Mouse (Mus musculus) T-helper 2 cell (primary cell): Measurements from ENCODE around the gene Katnb1.

Source experiments
- in situ Hi-C: fragments of 300-600 bp; cut with MboI, MseI; formaldehyde crosslinking; loops from one replicate; pipeline ENCODE4 v1.15.1; 2025; ENCODE audit warnings: high pct_unique_total_duplicates

The Katnb1 gene

DNA sequence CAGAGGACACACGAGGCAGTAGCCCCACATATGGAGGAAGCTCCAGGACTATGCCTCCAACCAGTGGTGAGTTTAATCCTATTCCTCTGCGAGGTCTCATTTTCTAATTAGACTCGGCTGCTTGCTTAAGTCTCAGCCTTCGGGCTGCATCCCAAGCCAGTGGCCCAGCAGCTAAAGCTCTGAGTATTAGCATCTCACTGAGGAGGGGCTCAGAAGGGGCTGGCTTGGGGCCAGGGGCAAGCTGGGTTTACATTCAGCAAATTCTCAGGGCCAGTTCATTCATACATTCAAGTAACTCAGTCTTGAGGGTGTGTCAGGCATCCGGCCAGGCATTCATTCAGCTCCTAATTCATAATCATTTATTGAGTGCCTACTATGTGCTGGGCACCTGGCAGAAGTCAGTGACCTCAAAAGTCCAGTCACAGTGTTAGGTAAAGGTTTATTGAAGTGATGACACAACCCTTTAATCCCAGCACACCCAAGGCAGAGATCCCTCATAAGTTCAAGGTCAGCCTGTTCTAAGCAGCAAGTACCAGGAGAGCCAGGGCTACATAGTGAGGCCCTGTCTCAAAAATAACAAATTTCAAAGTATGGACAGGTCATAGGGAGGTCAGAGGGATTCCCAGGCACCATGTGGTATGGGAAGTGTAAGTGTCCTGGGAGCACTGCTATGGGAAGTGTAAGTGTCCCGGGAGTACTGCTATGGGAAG lies 57.5 kb downstream of the Katnb1 start:
- in situ Hi-C loops, result no loop called here

DNA sequence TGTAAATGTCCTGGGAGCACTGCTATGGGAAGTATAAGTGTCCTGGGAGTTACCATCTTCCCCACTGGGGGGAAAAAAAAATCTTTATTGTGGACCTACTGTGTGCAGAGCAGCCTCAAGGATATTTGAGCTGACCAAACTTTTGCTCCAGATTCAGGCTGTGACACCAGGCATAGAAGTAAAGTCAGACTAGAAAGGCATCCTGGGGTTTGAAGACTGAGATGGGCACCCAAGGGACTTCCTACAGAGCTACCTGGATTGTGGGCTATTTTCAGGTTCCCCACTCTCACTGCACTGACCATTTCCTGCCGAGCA lies 58.0 kb downstream of the Katnb1 start:
- in situ Hi-C loops, result no loop called here

DNA sequence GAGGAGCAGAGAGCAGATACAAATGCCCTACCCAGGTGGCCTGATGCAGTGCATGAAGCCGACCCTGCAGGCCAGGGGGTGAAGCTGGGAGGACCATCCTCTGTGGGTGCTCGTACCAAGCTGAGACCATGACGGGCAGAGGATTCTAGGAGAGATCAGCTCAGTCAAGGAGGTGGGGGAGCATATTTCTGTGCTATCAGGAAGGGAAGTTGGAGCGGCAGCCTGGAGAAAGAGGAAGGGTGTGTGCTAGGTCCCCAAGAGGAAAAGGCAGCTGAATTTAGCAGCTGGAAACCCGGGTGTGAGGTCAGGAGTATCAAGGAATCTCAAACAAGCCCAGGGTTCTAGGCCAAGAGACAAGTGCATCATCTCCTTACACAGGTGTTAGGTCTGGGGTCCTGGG lies 59.6 kb downstream of the Katnb1 start:
- in situ Hi-C loops, result no loop called here

DNA sequence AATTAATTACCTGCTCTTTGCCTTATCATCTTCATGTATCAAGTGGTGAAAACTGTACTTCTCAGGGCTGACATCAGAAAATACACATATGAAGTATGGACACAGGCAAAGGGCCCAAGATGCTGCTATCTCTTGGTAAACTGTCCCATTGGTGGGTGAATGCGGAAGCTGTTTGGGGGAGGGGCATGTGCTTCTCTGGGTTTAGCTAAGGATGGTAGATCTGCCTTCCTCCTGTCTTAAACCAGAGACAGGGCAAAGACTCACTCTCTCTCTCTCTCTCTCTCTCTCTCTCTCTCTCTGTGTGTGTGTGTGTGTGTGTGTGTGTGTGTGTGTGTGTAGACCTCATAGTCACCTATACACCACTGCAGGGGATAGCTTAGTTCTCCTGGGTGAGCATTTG lies 60.0 kb downstream of the Katnb1 start:
- in situ Hi-C loops, result no loop called here

DNA sequence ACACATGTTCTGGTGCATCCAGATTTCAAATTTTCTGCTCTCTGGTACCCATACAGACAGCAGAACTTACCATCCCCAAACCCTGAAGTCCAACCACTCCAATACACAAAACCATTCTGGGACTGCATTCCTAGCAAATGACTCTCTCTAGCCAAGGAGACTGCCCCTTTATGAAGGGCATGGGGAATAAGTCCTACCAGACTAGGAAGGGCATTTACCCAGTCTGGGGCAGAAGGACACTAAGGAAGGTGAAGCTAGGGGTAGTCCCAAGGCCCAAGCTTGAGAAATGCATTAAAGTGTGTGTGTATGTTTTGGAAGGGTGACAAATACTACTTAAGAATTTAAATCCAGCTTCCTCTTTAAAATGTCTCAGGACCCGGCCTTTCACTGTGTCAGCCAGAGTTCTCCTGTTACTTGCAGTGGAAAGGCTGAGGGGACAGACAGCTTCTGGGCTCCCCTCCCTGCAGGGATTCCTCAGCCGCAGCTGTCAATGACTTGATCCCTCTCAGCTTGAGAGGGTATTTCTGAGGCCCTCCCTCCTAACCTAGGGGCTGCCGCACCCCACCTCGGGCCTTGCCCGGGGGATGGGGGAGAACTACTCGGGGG lies 60.6 kb downstream of the Katnb1 start:
- in situ Hi-C loops, result no loop called here

DNA sequence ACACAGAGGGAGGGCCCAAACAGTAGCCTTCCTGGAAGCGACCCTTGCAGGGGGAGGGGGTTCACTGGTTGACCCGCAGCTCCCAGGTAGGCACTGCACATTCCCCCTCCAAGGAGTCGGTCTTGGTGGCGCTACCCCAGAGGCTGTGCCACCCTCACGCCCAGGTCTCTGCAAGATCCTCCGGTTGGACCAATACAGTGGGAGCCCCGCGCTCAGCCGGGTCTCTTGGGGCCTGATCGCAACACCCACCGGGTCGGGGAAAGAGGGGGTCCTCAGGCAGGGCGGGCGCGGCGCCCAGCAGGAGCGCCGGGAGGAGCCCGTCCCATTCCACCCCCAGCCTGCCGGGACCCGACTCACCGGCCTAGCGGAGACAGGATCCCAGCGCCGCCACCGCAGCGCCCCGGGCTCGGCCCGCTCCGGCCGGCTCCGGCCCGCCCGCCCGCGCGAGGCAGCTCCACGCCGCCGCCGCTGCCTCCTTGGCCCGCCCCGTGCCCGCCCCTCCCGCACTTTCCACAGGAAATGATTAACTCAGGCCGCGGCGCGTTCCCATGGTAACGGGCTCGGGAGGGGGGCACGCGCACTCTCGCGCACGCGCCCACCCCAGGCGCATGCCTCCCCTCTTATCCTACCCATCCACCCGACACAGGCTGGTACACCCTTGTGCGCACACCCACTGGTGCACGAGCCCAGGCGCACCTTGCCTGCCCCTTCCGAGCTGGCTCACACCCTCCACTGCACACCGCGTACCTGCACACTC lies 61.3 kb downstream of the Katnb1 start:
- in situ Hi-C loops, result no loop called here

DNA sequence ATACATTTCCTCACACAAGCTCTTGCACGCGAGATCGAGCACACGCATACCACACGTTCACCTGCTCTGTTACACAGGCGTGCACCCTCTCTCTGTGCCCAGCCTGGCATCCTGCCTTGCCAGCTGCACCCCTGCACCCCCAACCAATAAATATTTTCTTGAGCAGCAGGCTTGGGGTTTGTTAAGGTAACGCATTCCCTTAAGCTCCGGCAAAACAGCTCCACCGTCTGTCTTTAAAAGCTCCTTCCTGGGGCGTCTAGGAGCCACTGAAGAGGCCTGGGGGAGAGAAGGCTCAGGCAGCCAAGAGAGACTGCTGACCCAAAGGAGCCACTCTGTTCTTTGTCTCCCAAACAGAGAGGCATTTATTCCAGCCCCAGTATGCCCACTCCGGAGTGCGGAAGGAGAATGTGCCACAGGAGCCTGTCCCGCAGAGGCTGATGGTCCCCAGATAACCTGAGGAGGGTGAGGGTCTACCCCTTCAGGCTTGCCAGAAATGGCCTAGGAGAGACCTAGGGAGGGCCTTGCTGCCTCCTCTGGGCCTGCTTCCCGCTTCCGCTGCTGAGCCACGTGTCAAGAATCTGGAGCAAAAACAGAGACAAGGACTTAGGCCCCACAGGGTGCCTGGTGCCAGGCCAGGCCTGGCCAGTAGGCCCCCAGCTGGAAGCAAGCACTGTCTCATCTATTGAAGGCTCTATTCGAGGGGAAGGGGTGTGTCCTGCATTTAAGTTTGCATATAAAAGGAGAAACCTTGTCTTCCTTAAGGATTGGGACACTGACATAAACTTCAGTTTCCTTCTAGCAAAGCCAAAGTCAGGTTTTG lies 62.2 kb downstream of the Katnb1 start:
- in situ Hi-C loops, result no loop called here

DNA sequence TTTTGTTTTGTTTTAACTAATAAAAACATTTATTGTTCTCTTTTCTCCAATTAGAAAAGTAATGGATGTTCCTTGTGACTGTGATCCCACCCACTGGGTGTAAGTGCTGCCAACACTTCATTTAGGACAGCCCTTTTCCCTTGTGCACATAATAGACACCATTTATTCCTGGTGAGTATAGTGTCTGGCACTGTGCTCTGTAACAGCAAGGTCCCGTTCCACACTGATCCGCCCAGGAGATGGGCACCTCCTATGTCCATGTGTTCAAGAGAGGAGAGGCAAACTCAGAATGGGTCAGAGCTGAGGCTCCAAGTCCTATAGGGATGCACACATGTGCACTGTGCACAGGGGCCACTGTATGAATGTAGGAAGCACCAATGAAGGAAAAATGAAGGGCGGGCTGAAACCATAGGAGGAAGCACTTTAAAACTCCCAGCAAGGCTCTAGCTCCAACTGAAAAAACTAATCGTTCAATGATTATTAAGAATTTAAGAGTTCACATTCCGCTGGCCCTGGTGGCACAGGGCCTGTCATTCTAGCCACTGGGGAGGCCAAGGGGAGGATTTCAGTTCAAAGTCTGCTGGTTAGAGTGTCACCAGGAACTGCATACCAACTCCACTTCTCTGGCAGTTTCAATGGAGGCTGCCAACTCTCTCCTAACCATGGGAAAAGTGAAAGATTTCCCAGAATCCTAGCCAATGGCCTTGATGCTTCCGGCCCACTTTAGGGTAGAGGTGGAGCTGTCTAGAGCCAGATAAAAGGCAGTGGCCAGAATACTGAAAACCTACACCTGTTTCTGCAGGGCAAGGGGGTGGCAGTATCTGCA lies 63.0 kb downstream of the Katnb1 start:
- in situ Hi-C loops, result no loop called here

DNA sequence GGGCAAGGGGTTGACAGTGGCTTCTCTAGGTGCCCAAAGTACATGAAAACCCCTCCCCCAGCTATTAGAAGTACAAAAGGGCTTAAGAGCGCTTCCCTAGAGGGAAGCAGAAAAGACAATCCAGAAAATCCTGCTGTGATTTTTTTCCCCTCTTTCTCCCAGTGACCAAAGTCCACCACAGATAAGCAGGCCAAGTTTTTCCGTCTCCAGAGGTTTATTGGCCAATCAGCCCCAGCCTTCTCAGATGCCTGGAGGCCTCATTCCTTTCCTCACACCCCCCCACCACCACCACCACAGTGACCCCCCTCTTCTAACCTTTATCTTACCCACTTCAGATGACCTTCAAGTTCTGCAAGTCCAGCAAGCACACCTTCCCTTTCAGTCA lies 63.6 kb downstream of the Katnb1 start:
- in situ Hi-C loops, result no loop called here

DNA sequence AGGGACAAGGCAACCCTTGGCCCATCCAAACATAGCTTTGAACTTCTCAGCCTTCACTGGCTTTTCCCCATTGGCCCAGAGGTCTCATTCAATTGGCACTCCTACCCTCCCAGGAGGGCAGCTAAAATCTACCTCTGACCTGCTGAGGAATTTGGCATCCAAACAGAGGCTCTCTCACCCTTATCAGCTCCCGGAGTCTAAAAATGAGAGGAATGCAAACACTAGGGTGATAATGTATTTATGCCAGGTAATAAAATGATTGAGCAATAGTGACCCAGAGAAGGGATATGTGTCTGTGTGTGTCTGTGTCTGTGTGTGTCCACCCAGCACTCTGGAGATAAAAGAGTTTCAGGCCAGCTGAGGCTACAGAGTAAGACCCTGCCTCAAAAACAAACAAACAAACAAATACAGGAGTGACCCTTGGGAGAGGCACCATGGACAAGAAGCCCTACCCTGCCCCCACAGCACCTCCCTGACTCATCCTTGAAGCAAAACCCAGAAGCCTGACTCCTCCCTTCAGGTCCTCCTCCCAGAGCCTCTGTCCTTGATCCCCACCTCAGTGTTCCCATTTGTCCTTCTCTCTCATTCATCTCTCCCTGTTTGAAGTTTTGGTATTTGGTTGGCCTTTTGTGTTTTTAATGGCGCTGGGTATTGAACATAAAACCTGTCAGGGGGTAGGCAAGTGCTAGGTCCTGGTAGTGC lies 65.2 kb downstream of the Katnb1 start:
- in situ Hi-C loops, result no loop called here

DNA sequence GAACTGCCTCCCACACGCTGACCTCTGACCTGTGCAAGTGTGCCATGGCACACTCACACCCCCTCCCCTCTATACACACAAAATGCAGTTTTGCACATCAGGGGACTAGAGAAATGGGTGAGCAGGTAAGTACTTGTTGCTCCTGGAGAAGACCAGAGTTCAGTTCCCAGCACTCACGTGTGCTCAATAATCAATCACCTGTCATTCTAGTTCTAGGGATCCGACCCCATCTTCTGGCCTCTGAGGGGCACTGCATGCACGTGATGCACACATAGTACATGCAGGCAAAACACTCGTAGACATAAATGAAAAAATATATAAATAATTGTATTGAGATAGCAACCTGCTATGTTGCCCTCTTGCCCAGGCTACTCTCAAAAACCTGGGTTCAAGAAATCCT lies 65.9 kb downstream of the Katnb1 start:
- in situ Hi-C loops, result no loop called here

DNA sequence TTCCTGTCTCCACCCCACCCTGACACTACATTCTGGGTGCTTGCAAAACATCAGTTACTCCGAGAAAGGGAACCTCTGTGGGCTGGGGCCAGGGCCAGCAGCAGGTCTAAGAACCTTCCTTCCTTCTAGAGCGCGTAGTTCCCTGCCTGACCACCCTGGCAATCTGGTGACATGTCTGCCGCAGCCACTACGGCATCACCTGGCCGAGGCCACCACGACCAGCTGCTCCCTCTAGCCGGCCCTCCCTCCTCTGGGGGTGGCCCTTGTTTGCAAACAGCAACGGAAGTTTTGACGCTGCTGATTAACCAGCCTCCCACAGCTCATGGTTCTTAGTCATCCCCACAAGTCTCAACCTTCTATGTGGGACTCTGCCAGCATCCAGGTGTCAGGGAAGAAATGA lies 68.4 kb downstream of the Katnb1 start:
- in situ Hi-C loops, result no loop called here

DNA sequence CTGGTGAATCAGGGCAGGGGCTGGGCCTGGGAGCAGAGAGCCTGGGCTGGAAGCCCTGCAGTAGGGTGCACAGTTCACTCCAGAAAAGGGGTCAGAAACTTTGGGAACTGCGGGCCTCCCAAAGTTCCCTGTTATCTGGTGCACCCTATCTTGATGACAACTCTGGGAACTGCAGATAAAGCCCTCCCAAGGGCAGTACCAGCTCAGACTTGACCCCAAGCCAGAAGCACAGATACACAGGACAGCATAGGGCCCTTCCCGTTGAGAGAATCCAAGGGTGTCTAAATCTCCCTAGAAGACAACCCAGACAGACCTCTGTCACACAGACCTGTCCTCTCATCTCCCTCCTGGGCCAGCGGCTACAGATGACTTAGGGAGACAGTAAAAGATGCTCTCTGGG lies 69.6 kb downstream of the Katnb1 start:
- in situ Hi-C loops, result no loop called here
